Mouse (Mus musculus): ENCODE measurements around the gene C1qtnf6.

The C1qtnf6 gene

DNA sequence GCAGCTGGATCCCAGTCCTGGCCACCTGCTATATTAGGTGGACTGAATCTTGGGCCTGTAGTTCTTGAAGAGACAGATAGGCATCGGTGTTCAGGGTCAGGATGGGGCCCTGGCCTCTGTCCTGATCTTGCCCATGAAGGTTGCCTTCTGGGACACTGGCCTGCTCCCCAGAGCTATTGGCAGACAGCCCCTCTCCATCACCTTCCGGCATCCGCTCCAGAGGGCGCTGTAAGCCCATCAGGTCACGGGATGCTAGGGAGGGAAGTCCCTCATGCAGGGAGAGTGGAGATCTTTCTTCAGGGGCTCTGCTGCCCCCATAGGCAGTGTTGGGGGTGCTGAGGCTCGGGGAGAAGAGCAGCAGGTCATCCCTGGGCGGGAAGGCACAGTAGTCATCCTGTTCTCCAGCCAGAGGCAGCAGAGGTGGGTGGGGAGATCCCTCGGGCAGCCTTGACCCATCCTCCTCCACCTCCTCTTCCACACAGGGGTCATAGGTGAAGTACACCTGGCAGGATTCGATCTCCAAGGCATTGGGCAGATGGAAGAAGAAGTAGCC, 49.7 kb downstream of the C1qtnf6 start:
- no peak for DNase-seq (ENCODE audit: low read depth in 2 of 2, low spot score in 2 of 2)

- DNase-seq (ENCODE audit: low read depth in 2 of 2, low spot score in 2 of 2) = no peak
Observed at GRCm38 (mm10) chr15:78480991-78481390, 50.2 kb downstream of the C1qtnf6 start.

GRCm38 (mm10) chr15:78480111-78480510, 51.1 kb downstream of the C1qtnf6 start:
- peak; percentile 26 to 49 for DNase-seq (ENCODE audit: low read depth in 2 of 2, low spot score in 2 of 2)

DNA sequence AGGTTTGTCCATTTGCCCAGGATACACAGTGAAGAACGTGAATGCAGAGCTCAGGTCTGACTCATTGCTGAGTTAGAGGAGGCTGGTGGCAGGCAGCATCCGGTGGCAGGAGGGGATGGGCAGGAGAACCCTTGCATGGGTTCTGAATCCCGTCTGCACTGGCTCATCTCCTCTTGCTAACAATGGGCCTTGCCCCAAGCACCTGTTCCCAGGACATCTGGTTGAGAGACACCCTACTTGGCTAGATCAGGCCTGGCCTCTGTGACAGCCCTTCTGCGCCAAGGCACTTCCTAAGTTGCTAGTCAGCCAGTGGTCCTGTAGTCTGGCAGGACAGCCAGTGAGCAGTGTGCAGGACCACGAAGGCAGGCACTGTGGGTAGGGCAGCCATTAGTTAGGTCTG, 51.7 kb downstream of the C1qtnf6 start:
- DNase-seq (ENCODE audit: low read depth in 2 of 2, low spot score in 2 of 2) = no peak

DNA sequence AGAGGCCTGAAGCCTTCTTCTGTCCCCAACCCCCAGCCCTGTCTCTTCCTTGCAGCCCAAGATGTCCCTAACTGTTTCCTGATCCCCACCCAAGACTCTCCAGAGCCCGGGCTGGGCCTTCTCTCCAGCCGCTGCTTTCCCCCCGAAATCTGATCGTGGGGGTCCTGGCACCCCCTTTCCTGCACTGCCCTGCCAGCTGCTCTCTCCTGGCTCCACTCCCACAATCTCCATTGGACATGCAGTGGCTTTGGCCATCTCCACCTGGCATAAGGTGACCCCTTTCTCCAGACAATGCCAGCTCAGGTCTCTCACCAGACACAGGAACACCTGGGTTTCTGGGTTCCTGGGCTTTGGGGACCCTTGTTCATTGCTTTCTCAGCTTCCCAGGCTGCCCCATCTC, 53.1 kb downstream of the C1qtnf6 start:
- DNase-seq (ENCODE audit: low read depth in 2 of 2, low spot score in 2 of 2) = no peak

GRCm38 (mm10) chr15:78476878-78477277, 54.3 kb downstream of the C1qtnf6 start:
- DNase-seq (ENCODE audit: low read depth in 2 of 2, low spot score in 2 of 2) = no peak

DNA sequence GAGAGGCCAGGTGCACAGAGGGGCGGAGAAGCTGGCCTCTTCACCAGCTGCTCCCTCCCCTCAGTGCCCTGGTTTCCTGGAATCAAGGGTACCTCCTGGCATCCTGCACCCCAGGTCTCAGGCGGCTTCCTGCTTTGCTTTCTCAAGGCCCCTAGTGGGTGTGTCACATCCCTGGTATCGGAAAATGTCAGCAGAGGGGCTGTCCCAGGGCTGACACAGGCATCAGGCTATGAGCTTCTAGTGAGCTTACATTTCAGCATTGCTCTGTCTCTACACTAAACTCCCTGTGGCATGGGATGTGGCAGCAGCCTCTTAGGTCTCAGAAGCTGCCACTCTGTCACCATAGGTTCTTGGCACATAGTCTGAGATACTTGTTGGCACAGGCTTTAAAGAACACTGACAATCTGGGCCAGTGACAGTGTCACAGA, 55.6 kb downstream of the C1qtnf6 start:
- DNase-seq (ENCODE audit: low read depth in 2 of 2, low spot score in 2 of 2) = peak; percentile 25 to 38

- DNase-seq (ENCODE audit: low read depth in 2 of 2, low spot score in 2 of 2) = no peak
Observed at GRCm38 (mm10) chr15:78473442-78473841, 57.8 kb downstream of the C1qtnf6 start.

All from CD8-positive naive resting alpha-beta T cell, adult 2 months (primary cell).